Mouse (Mus musculus) kidney, postnatal 0 days (tissue): Measurements from ENCODE around the gene Ccdc85c. TPM values are rescaled to one million over a fixed set of nuclear protein-coding genes. Genes with fewer than 3 reads are reported as not detected.

Source experiments
- ATAC-seq: fragments of 200-750 bp; cut with Nextera tagmentation; replicated peaks from 2 replicates; pipeline ENCODE4 v1.8.0; 2017; ENCODE audit warnings: low read depth, moderate number of reproducible peaks, moderate TSS enrichment, moderate library complexity; ENCODE audit not compliant: low FRiP score
- DNase-seq: peaks from one replicate; pipeline ENCODE4 v3.0.0-alpha.2; 2016; ENCODE audit warnings: low spot score
- H3K27ac ChIP-seq: fragments of 300-500 bp; sonication (generic); 2 replicates; pipeline ENCODE4 v1.5.1; 2014; ENCODE audit warnings: mild to moderate bottlenecking
- H3K27me3 ChIP-seq: fragments of 300-500 bp; sonication (generic); 2 replicates; pipeline ENCODE4 v1.6.1; 2014; ENCODE audit warnings: low read length, mixed read lengths; ENCODE audit not compliant: insufficient read depth
- H3K36me3 ChIP-seq: fragments of 300-500 bp; sonication (generic); 2 replicates; pipeline ENCODE4 v1.6.1; 2014; ENCODE audit warnings: low read length, mixed read lengths; ENCODE audit not compliant: insufficient read depth
- H3K4me1 ChIP-seq: fragments of 300-500 bp; sonication (generic); replicated peaks from 2 replicates; pipeline ENCODE4 v1.6.1; 2014; ENCODE audit warnings: antibody characterized with exemption, low read length, mixed read lengths; ENCODE audit not compliant: insufficient read depth
- H3K4me2 ChIP-seq: fragments of 300-500 bp; sonication (generic); 2 replicates; pipeline ENCODE4 v1.6.1; 2014; ENCODE audit warnings: mild to moderate bottlenecking, low read length, moderate library complexity, mixed read lengths
- H3K4me3 ChIP-seq: fragments of 300-500 bp; sonication (generic); replicated peaks from 2 replicates; pipeline ENCODE4 v1.5.1; 2014; ENCODE audit warnings: low read depth, low read length
- H3K9ac ChIP-seq: fragments of 300-500 bp; sonication (generic); 2 replicates; pipeline ENCODE4 v1.6.1; 2014; ENCODE audit warnings: low read depth, low read length
- H3K9me3 ChIP-seq: fragments of 300-500 bp; sonication (generic); replicated peaks from 2 replicates; pipeline ENCODE4 v1.6.1; 2016; ENCODE audit warnings: low read length, inconsistent platforms, mixed read lengths
- CTCF ChIP-seq: IDR thresholded peaks from 2 replicates; pipeline ENCODE4 v1.5.1; 2016; ENCODE audit warnings: antibody characterized with exemption, low read depth, mild to moderate bottlenecking, moderate library complexity
- WGBS: fragments of 180-500 bp; shearing (Covaris S2); extraction: QIAGEN DNeasy Blood & Tissue Kit; methylation state at CpG from one replicate; pipeline ENCODE4 v1.1.7; 2014; 5-methylcytosine and 5-hydroxymethylcytosine counted together
- polyA plus RNA-seq: library from polyadenylated mRNA; unstranded; fragments of >200 nt; fragmentation: Nextera tagmentation; extraction: Ambion mirVana; gene quantifications from 2 replicates; pipeline ENCODE4 v1.2.1, GENCODE M21; 2015

Gene Ccdc85c
- polyA plus RNA-seq, 1 experiment from 2014 or later = 7.7 TPM

- Histone ChIP-seq H3K4me2 (0 out of 2 replicates have a peak overlapping the region, but pooled peaks have one; percentile 31), H3K4me1 (peaks cover 67% of the 10 kb centered on the region), H3K27ac (peak overlapping the region; percentile 83; the same call in 1 of the 2 replicates), H3K9ac (no peak overlapping the region; the same call in 1 of the 2 replicates), H3K27me3 (no peaks in the 10 kb centered on the region), H3K36me3 (no peaks in the 10 kb centered on the region), H3K9me3 (no peaks in the 10 kb centered on the region), H3K4me3 (no peak overlapping the region)
- ATAC-seq (no peak), DNase-seq (no peak)
- WGBS = 48% methylated on average over 9 of the region's 9 CpGs
- TF ChIP-seq CTCF = no peak
These were observed 29.6 kb downstream of the Ccdc85c start for GRCm38 (mm10) chr12:108245579-108245978.

DNA sequence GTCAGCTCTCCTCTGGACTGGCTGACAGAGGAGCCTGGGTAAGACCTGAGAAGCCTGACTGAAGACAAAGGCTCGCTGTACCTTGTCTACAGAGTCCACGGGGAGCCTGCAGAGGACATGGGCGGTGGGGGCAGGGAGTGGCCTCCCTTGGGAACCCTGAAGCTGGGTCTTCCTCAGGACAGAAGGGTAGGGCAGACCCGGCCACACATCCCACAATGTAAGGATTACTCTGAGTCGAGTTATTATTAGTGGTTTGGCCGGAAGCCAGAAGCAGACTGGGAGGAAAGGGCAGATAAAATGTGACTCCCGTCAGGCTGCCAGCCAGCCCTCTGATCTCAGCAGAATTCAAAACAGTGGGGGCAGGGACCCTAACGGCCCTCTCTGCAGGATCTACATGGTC is 30.4 kb downstream of the Ccdc85c start:
- DNase-seq (peak; percentile 75), ATAC-seq (peak; percentile 26; the same call in 1 of the 2 replicates)
- H3K4me3 ChIP-seq = no peak overlapping the region
- 3% methylated on average over 8 of the region's 8 CpGs for WGBS
- peaks cover 63% of the 10 kb centered on the region for H3K4me1 ChIP-seq
- no peaks in the 10 kb centered on the region for H3K36me3 ChIP-seq
- H3K27ac ChIP-seq = peak overlapping the region; percentile 83
- peak overlapping the region; percentile 31; the same call in 1 of the 2 replicates for H3K9ac ChIP-seq
- TF ChIP-seq CTCF = no peak
- no peaks in the 10 kb centered on the region for H3K9me3 ChIP-seq
- no peaks in the 10 kb centered on the region for H3K27me3 ChIP-seq
- H3K4me2 ChIP-seq = peak overlapping the region; percentile 31

GRCm38 (mm10) chr12:108242243-108242745 is 32.9 kb downstream of the Ccdc85c start:
- Histone ChIP-seq H3K4me1 (peaks cover 69% of the 10 kb centered on the region), H3K4me3 (no peak overlapping the region), H3K27ac (no peak overlapping the region), H3K27me3 (no peaks in the 10 kb centered on the region), H3K4me2 (peak overlapping the region; percentile 13; the same call in 1 of the 2 replicates), H3K36me3 (no peaks in the 10 kb centered on the region), H3K9ac (no peak overlapping the region), H3K9me3 (no peaks in the 10 kb centered on the region)
- WGBS = 48% methylated on average over 20 of the region's 20 CpGs
- TF ChIP-seq CTCF = no peak
- no peak for ATAC-seq
- DNase-seq = no peak

DNA sequence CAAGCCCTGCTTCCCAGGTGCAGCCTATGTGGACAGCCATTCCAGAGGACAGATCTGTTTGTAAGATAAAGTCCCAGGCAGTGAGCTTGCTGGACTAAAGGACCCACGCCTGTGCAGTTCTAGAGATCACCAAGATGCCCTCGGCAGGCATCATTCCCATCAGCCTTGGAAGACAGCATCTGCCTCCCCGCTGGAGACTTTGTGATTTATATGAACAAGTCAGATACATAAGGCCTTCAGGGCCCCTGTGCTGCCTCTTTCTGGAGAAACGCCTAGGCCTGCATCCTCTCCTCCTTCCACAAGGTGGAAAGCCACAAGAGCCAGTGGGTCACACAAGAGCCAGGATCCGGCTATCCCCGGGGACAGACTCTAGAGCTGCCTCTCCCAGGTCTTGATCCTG is 33.6 kb downstream of the Ccdc85c start:
- ATAC-seq (no peak), DNase-seq (no peak)
- Histone ChIP-seq H3K9me3 (no peaks in the 10 kb centered on the region), H3K27ac (peak overlapping the region; percentile 31; the same call in 1 of the 2 replicates), H3K36me3 (no peaks in the 10 kb centered on the region), H3K27me3 (no peaks in the 10 kb centered on the region), H3K4me2 (no peak overlapping the region), H3K4me3 (no peak overlapping the region), H3K9ac (no peak overlapping the region), H3K4me1 (peaks cover 75% of the 10 kb centered on the region)
- WGBS = 49% methylated on average over 6 of the region's 6 CpGs
- 0 out of 2 replicates have a peak, but pooled peaks have one; percentile 11 for TF ChIP-seq CTCF

- Histone ChIP-seq H3K27ac (peak overlapping the region; percentile 31; the same call in 1 of the 2 replicates), H3K36me3 (no peaks in the 10 kb centered on the region), H3K4me1 (peaks cover 75% of the 10 kb centered on the region), H3K9ac (0 out of 2 replicates have a peak overlapping the region, but pooled peaks have one; percentile 5), H3K9me3 (no peaks in the 10 kb centered on the region), H3K4me3 (no peak overlapping the region), H3K27me3 (no peaks in the 10 kb centered on the region), H3K4me2 (no peak overlapping the region)
- DNase-seq (no peak), ATAC-seq (no peak)
- peak; percentile 51 for TF ChIP-seq CTCF
- 24% methylated on average over 21 of the region's 21 CpGs for WGBS
These were observed 34.2 kb downstream of the Ccdc85c start for GRCm38 (mm10) chr12:108240953-108241588.

- Histone ChIP-seq H3K4me2 (no peak overlapping the region), H3K4me1 (peaks cover 71% of the 10 kb centered on the region), H3K27me3 (no peaks in the 10 kb centered on the region), H3K4me3 (no peak overlapping the region), H3K9ac (no peak overlapping the region), H3K9me3 (no peaks in the 10 kb centered on the region), H3K27ac (no peak overlapping the region), H3K36me3 (no peaks in the 10 kb centered on the region)
- no peak for ATAC-seq
- 55% methylated on average over 13 of the region's 13 CpGs for WGBS
- no peak for DNase-seq
- TF ChIP-seq CTCF = no peak
These were observed 34.8 kb downstream of the Ccdc85c start for GRCm38 (mm10) chr12:108240401-108240890.
